Mouse (Mus musculus) heart, postnatal 4 days (tissue): ENCODE measurements around the gene Sbno2. TPM values are rescaled to one million over a fixed set of nuclear protein-coding genes. Genes with fewer than 3 reads are reported as not detected.

Source experiments
- DNase-seq: peaks from one replicate; pipeline ENCODE4 v3.0.0; 2021
- total RNA-seq, 2 experiments: library from RNA; stranded (reverse); gene quantifications; 2 replicates each; pipeline ENCODE4 v1.2.3; 2021

Sbno2 gene
- total RNA-seq, 2 experiments from 2014 or later: 19.0 to 19.4 TPM

DNA sequence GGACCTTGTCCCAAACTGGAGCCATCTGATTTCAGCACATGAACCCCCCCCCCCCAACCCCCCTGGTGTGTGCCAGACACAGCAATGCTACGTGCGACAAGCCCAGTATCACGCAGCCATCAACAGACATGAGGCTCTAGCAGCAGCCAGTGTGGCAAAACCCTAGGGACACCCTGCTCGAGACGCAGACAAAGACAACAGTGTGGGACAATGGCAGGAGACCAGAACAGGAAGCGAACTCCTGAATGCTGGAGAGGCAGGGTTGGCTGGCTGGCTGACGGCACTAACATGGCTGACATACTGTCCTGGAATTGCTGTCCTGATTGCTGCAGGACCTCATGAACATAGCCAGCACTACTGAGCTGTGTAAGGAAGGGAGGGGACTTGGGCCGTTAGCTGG lies 70.2 kb downstream of the Sbno2 start:
- DNase-seq: no peak

DNA sequence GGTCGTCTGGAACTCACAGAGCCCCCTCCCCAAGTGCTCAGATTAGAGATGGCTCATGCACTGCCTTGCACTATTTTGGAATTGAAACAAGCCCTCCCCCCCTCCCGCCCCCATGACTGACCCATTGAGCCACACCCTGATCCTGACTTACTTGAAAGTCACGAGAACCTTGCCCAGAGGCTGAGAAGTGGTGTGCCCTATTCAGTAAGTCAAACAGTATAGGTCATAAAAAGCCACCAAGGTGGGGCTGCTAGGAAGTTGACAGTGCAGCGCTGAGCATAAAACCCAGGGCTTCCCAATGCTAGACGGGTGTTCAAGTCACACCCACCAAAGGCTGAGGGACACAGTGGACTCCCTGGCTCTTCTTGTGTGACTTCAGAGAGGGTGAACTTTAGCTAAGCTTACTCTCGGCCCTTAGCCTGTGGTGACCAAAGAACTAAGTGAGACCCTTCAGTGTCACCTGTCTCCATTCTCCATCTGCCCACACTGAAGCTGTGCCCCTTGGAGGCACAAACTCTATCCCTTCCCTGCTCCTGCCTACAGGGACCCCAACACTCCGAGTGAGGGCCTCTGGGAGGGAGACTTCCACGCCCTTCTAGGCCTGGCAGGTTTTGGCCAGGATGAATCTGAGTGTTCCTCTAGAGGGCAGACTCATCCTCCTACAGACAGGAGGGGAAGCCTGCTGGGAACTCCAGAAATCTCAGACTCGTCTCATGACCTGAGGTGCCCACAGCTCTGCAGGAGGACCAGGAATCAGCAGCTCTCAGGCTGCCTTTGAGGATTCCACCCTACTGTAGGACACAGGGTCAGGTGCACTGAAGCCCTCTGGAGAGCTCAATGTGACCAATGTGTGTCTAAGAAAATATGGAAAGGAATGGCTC lies 71.6 kb downstream of the Sbno2 start:
- peak; percentile 65 for DNase-seq

DNA sequence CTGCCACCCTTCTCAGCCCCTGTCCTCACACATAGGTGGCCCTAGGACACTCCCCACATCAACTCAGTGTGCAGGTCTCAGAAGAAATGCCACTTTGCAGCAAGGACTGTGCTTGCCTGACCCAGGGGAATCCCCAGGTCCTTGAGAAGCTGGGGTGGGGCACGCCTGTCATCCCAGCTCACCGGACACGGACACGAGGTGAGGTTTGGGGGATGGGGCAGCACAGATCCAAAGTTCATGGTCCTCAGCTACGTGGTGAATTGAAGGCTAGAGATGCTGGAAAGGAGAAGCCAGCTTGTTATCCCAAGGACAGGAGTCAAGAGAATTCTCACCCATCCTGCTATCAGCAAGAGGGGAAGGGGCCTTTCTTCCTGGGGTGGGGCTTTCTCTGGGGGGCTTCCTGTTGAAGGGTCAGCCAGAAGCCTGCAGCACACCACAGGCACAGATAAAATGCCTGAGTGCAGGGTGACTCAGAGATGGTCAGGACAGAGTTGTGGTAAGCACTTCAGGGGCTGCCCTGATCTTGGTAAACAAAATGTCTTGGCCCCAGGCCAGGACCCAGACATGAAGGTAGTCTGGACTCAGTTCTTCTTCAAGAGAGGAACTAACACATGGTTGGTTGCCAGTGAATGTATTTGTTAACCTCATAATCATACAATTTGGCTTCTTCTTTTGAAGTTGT lies 72.4 kb downstream of the Sbno2 start:
- peak; percentile 68 for DNase-seq

DNA sequence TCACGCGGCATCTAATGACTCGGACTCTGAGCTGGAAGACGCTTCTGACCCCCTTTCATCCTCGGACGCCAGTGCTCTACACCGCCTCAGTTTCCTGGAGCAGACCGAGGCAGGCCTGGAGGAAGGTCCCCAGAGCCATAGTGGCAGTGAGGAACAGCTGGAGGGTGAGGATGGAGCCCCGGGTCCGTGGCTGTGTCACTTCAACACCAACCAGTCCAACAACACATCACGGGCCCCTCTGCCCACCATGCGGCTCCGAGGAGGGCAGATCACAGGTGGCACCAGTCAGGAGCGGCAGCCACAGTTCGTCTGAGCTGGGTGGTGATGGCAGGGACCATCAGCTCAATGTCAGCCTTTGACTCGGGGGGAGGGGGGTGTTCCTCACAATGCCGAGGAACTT lies 74.6 kb downstream of the Sbno2 start:
- no peak for DNase-seq

DNA sequence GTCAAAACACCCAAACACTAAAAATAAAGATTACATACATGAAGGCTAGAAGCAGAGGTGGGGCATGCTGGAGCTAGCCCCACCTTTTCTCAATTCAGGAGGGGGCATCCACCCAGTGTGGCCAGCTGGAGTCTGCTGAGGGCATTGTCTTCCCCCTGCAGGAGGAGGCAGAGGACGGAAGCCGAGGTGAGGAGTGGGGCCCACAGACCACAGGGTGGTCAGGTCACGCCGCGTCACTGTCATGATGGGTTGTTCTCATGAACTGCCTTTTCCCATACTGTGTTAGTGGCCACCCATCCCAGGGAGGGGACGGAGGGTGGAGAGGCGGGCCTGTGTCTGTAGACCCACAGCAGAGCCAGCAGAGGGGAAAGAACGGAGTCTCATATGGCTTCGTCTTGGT lies 75.2 kb downstream of the Sbno2 start:
- DNase-seq: no peak

DNA sequence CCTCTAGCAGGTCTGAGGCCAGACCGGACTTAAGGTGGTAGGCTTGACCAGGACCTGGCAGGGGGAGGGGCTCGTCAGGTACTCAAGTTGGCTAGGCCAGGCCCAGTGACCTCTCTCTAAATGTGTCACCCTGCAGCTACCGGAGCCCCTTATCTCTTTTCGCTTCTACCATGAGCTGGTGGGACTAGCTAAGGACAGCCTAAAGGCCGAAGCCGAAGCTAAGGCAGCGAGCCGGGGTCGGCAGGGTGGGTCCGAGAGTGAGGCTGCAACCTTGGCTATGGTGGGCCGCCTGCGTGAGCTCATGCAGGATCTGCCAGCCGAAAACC lies 76.9 kb downstream of the Sbno2 start:
- no peak for DNase-seq

DNA sequence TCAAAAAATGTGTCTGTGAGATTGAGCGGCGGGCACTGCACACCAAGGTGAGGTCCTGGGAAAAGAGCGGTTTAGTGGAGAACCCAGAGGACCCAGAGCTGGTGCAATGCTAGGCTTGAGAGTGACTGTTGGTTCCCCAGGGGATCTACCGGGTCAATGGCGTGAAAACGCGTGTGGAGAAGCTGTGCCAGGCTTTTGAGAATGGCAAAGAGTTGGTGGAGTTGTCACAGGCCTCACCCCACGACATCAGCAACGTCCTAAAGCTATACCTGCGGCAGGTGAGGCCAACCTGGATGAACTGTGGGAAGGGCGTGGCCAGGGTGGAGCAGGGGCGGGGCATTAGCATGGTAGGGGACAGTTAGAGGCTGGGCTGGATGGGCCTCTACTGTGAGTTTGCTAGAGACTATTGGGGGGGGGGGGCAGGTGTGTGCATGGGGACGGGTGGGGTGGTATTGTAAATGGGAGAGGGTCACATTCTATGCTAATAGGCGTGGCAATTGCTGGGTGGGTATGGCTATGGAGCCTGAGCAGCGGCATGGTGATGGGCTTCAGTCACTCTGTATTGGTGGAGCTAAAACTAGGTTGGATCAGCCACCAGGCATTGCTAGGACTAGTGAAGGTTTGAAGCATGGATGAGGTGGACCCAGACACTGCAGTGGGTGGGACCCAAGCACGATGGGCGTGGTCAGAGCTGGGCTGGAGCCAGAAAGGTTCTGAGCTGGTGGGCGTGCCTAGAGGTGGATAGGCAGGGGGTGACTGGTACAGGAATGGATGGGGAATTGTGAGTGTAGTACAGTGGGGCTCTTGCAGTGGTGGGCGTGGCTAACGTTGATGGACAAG lies 77.5 kb downstream of the Sbno2 start:
- DNase-seq: no peak

DNA sequence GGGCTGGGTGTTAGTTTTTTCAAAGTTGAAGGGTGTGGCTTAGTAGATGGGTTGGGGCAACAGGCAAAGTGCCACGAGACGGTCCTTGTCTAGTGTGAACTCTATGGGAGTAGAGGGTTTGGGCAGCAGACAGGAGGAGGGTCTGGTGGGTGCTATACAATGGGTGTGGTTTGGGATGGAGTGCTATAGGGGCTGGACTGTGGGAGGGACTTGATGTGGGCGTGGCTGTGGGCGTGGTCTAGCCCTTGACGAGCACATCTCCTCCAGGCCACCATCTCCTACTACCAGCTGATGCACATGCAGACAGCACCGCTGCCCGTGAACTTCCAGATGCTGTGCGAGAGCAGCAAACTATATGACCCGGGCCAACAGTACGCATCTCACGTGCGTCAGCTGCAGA lies 79.5 kb downstream of the Sbno2 start:
- DNase-seq: no peak

DNA sequence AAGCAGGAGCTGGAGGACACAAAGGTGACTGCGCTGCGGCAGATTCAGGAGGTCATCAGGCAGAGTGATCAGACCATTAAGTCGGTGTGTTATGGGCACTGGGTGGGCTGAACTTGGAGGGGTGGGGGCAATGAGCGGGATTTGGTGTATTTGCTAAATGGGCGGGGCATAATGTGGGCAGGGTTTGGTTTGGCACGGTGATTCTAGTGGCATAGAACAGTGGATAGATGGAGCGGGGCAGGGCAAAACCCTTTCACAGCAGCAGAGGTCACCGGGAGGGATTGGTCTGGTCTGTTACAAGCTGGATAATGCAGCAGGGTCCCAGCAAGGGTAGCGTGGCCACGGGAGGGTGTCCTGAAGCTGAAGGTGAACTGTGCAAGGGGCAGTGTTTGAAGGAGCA lies 79.9 kb downstream of the Sbno2 start:
- no peak for DNase-seq

DNA sequence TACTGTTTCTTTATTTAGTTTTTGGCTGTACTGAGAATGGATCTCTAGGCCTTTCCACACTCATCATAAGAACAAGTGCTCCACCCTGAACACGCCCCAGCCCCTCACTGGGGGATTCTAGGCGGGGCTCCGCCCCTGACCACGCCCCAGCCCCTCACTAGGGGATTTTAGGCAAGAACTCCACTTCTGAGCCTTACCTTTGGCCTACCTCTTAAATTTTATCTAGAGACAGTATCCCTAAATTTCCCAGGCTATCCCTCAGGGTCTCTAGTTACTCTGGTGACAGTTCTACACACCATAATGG lies 80.4 kb downstream of the Sbno2 start:
- no peak for DNase-seq

DNA sequence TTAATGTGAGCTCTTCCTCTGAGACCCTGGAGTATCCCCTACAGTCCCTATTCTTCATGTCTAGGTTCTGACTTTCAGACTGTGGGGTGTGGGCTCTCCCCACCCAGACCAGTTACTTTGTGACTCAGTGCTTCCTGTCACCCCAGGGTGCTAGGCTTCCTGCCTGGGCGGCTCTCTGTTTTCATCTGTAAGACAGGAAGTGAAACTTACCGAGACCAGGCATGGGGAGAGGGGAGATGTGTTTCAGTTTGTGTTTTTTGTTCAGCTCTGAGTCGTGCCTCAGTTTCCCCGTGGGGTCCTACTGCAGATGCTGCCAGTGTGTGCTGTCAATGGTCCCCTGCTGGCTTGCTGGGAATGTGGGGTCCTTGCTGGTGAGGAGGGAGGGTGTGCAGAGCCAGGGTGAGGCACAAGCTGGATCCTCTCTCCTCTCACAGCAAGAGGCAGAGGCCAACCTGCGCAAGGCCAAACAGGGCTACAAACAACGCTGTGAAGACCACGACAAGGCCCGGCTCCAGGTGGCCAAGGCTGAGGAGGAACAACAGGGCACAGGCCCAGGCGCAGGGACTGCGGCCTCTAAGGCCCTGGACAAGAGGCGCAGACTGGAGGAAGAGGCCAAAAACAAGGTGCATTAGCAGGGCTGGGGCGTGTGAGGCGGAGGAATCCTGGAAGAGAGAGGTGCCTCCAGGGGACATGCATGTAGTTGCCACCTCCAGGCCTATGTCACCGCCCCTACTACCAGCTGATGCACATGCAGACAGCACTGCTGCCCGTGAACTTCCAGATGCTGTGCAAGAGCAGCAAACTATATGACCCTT lies 80.9 kb downstream of the Sbno2 start:
- no peak for DNase-seq

DNA sequence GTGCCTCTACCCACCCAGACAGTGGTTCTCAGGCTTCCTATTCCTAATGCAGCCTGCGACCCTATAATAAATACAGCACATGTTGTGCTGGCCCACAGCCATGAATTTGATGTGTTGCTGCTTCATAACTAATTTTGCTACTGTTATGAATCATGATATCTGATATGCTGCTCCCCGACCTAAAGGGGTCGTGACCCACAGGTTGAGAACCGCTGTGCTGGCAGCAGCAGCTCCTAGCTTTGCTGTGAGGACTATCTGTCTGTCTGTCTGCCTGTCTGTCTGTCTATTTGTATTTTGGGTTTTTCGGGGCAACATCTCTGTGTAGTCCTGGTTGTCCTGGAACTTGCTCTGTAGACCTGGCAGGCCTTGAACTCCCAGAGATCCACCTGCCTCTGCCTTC lies 81.6 kb downstream of the Sbno2 start:
- DNase-seq: no peak

DNA sequence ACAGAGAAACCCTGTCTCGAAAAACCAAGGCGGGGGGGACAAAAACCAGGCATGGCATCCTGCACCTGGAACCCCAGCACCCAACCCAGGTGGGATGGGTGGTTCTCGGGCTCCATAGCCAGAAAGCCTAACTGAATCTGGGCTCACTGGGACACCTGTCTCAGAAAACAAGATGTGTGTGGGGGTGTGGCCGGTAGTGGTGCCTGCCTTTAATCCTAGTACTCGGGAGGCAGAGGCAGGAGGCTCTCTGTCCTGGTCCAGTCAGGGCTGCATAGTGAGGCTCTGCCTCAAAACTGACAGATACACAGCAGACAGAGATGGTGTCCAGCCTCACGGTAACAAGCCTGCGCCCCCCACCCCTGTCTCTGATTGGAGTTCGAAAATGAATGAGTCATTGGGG lies 82.6 kb downstream of the Sbno2 start:
- DNase-seq: no peak

DNA sequence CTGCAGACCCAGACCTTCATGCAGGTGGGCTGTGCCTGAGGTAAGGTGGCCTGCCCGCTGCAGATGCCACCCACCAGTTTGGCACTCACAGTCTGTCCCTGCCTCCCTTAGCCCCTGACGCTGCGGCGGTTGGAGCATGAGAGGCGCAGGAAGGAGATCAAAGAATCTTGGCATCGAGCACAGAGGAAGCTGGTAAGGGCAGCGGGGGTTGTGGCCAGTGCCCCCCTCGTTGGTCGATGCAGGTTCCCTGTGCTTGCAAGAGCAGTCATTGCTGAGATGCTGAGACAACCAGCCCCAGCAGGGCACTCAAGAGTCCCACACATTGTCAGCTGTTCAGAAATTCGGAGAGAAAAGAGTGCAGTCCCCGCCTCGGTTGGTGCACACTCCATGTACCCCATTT lies 83.2 kb downstream of the Sbno2 start:
- DNase-seq: no peak

DNA sequence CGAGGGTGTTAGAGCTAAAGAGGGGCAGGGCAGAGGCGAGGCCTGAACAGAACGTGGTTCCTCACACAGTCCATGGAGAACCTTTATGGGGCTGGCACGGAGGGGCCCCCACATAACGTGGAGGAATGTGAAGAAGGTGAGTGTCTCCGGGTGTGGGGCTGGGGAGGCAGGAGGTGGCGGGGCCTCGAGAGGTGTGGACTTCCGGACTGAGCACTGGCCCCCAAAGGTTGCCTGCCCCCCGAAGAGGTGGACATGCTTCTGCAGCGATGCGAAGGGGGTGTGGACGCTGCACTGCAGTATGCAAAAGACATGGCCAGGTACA lies 84.1 kb downstream of the Sbno2 start:
- no peak for DNase-seq

DNA sequence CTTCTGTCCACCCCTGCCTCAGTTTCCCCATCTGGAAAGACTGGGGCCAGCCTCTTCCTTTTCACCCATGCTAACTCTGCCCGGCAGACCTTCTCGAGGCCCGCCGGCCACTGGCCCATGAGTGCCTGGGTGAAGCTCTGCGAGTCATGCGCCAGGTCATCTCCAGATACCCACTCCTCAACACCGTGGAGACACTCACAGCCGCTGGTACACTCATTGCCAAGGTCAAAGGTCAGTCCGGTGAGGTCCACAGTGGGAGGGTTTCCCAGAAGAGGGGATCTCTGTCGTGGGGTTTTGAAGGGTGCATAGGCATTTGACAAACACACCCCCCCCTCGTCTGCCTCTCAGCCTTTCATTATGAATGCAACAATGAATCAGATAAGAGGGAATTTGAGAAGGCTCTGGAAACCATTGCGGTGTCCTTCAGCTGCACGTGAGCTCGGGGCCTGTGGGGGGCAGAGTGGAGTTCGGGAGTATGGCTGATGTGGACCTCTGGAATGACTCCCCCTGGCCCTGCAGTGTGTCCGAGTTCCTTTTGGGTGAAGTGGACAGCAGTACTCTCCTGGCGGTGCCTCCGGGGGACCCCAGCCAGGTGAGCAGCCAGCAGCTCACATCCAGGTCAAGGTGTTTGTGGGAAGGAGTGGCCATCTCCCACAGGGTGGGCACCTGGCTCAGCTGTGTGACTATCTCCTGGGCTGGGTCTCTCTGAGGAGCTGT lies 84.6 kb downstream of the Sbno2 start:
- DNase-seq: no peak

DNA sequence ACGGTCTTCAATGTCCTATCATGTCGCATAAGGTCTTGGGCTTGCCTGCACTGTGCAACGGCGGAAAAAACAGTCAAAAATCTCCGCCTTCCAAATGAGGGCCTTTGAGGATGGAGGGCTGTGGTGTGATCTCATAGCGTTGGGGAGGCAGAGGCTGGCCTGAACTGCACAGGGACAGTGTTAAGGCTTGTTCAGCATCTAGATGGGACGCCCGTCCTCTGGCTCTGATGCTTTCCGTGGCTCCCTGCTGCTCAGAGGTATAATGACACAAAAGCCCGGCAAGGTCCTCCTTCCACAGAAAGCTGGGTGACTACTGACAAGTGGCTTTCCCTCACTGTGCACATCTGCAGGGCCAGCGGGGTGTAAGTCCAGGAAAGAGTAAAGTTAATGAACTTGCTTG lies 85.2 kb downstream of the Sbno2 start:
- DNase-seq: no peak

DNA sequence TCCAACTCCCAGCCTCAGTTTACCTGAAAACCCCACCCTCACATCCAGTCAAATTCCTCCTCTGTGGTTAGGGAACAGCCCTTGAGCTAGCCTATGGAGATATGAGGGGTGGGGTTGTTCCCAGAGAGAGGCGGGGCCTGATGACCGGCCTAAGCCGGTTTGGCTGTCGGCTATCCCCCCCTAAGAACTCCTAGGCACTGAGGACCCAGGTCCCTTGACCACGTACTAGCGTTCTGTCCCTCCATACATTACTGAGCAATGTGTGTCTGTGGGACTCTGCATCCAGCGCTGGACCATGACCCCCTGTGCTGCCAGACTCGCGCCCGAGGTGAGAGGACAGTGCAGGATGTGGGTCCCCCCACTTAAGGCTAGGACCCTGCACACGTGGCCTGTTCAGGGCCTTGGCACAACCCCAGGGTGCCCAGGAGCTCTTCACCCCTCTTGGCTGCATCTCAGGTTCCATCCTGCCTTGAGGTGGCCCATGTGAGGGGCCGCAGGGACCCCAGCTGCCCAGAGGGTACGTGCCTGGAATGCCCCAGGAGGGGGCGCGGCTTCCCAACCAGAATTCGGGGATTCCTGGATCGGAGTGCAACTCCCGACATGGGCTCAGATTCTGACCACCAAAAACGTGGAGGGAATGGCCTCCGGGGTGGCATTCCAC lies 85.8 kb downstream of the Sbno2 start:
- no peak for DNase-seq

DNA sequence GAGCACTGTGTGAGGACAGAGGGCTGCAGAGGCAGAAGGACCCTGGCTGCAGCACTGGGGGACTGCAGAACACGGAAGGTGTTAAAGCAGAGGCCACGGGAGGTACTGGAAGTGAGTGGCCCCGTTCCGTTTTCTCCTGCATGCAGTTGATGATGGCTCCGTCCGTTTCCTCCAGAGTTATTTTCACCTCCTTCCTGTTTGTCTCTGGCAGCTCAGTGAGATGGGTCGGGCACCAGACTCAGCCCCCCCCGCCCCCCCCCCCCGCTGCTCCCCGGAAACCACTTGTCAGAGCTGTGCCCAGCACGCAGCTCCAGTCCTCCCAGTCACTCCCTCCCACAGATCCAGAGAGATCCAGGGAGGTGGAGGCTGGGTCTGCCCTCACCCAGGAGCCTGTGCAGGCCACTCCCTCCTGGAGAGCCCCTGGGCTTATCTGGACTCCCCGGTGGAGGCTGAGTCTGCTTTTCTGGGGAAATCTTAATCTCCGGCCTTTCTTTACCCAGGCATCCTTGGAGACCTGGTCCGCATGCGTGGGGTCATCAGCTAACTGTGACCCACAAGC lies 86.6 kb downstream of the Sbno2 start:
- DNase-seq: peak; percentile 44

DNA sequence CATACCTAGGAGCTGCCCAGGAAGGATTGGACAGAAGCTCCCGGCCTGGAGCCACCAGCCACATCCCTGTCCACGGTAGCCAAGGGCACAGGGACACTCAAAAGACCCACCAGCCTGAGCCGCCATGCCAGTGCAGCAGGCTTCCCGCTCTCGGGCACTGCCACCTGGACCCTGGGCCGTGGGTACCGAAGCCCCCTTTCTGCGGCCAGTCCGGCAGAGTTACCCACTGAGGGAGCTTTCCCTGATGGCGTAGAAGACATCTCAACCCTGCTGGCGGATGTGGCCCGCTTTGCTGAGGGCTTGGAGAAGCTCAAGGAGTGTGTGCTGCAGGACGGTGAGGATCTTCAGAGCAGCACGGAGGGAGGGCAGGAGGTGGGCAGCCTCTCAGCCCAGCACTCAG lies 87.6 kb downstream of the Sbno2 start:
- no peak for DNase-seq

DNA sequence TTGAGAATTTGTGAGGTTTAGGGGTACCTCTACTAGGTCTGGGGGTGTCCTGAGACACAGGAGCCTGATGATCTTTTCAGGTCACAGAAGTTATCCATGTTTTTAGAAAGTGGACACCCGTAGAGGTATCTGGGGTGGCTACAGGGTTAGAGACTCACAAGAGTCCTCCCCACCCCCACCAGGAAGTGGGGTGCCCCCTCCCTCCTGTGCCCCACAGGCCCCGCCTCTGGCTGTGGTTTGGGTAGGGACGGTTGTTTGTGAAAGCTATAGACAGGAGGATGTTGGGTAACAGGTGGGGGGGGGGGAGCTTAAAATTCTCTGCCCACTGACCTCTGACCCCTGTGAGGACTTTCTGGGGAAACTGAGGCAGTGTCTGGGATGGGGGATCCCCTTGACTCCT lies 88.0 kb downstream of the Sbno2 start:
- DNase-seq: no peak
